Mouse (Mus musculus) central nervous system, embryonic 18 days (tissue): Measurements from ENCODE around the gene Btc. TPM values are rescaled to one million over a fixed set of nuclear protein-coding genes. Genes with fewer than 3 reads are reported as not detected.

Experiments used
- polyA plus RNA-seq: library from polyadenylated mRNA; depleted of rRNA; stranded (reverse); fragments of >200 nt; gene quantifications from 2 replicates; pipeline ENCODE4 v1.2.3, GENCODE M21; 2012; rRNA removed

Gene Btc
- polyA plus RNA-seq: 0.12 and 0.13 TPM in 2 replicates

GRCm38 (mm10) chr5:91402339-91403211 lies at the start of gene Btc:
Gene Btc (minus strand): TSS chr5:91402994.

Other genes with a start within 250 kb of the Btc start
- 4.7 and 4.8 TPM in 2 replicates for gene Parm1, start 114.6 kb upstream of the Btc start, polyA plus RNA-seq